Mouse (Mus musculus): ENCODE results near the gene Pold2. TPM values are rescaled to one million over a fixed set of nuclear protein-coding genes. Genes with fewer than 3 reads are reported as not detected.

Gene Pold2
- polyA plus RNA-seq, 1 experiment: 28.1 TPM

DNA sequence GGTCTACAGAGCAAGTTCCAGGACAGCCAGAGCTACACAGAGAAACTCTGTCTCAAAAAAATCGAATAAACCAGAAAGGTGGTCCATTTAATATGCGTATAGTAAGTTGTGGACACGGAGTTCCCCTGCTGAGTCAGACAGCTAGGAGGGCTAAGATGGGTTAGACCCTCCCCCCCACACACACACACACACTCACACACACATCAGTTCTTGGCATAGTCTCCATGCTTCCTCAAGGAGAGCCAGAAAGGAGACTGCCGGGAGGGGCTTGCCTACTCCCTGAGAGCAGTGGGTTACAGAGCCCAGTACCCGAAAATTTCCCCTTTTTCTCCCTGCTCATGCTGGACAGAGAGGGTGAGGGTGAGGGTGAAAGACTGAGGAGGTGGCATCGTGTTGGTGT, 17.5 kb downstream of the Pold2 start:
- DNase-seq (ENCODE audit: extremely low spot score in 1 of 2, low spot score in 1 of 2): no peak

DNA sequence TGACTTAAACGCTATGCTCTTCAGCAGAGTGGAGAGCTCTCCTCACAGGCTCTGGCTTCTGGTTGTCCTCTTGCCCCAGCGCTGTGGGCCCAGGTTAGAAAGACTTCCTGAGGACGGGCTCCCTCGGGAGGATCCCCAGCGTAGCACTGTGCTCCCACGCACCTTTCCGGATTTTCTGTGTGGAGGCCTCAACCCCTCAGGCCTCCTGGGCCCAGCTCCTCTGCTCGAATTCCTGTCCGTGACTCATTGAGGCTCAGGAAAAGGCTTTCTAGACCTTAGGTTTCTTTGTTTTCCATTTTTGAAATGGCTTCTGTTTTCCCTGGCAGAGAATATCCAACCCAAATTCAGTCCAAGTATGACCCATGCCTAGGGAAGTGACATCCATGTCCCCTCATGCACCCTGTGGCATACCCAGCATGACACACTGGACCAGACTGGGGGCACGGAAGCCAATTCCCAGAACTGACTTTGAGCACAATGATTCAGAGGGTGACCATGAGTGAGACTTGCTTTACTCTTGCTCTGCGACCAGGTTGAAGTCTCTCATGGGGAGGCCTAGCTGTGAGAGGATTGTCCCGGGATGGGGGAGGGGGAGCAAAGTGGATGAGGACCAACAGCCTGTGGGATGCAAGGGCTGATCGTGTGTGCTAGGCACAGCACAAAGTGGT, 18.1 kb downstream of the Pold2 start:
- no peak for DNase-seq (ENCODE audit: extremely low spot score in 1 of 2, low spot score in 1 of 2)

DNA sequence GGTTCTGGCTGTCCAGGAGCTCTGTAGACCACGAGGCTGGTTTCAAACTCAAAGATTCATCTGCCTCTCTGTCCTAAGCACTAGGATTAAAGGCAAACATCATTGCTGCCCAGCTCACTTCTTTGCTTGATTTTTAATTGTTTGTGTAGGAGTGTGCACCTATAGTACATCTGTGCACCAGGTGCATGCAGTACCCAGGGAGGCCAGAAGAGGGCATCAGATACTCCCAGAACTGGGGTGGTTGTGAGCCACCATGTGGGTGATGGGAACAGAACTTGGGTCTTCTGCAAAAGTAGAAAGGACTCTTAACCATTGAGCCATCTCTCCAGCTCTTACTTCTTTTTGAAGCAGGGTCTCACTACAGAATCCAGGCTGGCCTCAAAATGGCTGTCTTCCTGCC, 19.4 kb downstream of the Pold2 start:
- DNase-seq (ENCODE audit: extremely low spot score in 1 of 2, low spot score in 1 of 2): no peak

DNA sequence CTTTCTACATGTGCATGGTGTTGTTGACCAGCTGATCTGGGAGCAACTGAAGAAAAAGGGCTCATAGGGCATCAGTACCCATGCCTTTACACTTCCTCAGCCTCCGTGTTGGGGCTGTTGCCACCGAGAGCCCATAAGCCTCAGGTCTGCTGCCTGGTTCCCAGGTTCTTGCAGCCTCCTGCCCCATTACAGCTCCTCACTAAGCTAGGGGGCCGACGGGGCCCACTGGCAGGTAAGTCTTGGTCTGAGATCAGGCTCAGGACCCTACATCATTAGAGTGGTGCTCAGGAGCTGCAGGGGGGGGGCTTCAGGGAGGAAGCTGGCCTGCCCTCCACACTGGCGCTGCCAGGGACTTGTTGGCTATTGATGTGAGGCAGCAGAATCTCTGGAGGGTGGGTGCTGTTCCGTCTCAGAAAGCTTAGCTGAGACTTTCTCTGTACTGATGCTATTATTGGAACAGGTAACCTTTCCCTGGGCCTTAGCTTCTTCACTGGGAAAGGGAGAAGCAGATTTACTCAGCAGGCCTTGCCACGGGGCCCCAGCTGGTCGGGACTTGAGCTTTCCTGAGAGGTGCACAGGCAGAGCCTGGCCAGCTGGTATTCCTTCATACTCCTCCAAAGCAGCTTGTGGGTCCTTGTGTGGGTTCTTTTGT, 21.5 kb downstream of the Pold2 start:
- no peak for DNase-seq (ENCODE audit: extremely low spot score in 1 of 2, low spot score in 1 of 2)

DNA sequence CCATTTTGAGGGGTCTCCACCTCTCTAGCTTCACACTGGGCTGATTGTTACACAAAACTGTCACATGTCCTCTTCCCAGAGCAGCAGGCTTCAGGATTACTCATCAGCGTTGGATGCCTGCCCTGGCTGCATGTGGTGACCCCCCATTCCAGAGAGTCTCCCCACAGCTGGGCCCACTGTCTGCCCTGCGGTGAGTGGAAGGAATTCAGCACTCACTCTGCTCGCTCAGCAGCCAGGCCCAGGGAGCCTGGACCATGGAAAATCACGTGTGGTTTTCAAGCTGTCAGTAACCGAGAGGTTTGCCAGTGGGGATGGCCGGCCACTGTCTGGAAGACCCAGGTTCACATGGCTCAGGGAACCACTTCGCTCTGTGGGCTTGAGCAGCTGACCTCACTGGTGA, 22.2 kb downstream of the Pold2 start:
- peak; percentile 37 to 49 for DNase-seq (ENCODE audit: extremely low spot score in 1 of 2, low spot score in 1 of 2)

DNA sequence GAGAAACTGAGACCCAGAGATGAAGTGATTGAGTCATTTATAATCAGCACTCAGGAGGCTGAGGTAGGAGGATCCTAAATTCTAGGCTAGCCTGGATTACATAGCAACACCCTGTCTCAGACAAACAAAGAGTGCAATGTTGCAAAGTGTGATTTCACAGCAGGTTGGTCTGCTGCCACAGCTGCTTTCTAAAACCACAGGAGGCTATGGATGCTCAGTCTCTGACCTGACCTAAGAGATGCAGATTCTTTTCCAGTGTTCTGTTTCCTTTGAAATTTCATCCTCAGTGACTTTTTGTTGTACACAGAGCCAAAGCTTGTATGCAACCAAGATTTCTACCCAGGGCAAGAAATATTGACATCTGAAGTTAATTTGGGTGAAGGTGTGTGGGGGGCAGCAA, 22.6 kb downstream of the Pold2 start:
- no peak for DNase-seq (ENCODE audit: extremely low spot score in 1 of 2, low spot score in 1 of 2)

DNA sequence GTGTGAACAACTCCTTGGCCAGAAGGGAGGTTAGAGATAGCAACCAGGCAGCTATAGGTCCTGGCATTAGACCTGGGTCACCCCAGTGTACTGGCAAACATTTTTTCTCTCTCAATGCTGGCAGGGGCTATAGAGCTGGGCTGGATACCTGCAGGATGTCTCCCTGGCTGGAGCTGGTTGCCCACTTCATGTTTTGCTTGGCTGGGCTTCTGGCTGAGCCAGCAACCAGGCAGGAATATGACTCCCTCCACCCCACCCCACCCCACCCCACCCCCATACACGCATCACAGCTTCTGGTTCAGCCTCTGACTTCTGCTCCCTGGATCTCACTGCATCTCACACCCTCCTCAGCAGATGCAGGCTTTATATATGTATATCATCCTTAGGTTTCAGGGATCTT, 25.8 kb downstream of the Pold2 start:
- no peak for DNase-seq (ENCODE audit: extremely low spot score in 1 of 2, low spot score in 1 of 2)

DNA sequence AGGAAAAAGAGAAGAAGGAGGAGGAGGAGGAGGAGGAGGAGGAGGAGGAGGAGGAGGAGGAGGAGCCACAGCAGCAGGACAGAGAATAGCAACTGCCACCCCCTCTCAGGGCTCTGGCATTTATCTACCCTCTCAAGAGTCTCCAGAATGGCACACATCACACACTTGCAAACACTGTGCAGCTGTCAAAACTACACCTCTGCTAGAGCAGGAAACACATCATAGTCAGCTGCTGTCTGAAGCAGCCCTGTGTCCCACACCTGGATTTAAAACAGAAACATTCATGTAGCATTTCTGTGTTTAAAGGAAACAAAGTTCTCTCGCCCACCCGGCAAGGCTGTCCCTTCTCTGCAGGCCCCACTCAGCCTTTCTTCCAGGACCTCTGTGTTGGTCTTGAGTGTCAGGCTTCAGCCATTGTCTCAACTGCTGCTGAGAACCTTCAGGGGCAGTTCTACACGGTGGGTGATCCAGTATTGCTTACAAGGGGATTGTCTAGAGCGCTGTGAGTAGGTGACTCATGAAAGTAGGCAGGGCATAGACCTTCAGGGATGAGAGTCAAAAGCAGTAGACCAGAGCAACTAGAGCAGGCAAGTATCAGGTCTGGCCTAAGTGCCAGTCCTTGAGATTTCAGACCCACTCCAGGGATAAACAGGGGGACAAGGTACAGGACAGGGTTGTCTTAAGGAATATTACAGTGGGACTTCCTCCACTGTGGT, 26.9 kb downstream of the Pold2 start:
- no peak for DNase-seq (ENCODE audit: extremely low spot score in 1 of 2, low spot score in 1 of 2)

DNA sequence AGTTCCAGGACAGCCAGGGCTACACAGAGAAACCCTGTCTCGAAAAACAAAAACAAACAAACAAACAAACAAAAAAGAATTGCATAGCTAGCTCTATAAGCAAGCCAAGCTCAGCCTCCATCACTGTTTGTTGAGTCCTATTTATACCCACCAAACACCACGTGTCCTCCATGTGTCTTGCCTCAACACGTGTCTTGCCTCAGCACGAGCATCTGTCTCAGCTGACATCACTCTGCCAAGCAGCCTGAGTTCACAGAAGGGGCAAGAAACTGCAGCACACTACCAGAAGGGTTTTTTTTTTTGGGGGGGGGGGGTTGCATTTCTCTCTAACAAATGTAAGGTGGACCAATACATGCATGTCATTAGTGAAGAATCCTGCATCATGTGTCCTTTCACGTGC, 27.6 kb downstream of the Pold2 start:
- DNase-seq (ENCODE audit: extremely low spot score in 1 of 2, low spot score in 1 of 2): no peak

DNA sequence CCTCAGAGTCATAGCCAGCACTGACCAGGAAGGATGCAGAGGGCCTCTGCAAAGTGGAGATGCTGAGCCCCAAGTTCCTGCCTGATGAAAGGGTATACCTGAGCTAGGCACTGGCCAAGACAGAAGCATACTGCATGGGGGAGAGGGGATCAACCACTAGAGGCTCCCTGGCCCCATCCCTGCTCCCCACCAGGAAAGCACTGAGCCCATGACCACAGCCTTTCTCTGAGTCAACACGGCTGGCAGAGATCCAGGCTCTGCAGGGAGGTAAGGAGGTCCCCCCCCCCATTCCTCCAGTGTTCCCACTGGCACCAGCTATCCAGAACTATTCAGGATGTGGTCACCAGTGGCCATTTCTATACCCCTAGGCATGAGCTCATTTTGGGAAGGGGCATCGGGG, 28.8 kb downstream of the Pold2 start:
- no peak for DNase-seq (ENCODE audit: extremely low spot score in 1 of 2, low spot score in 1 of 2)

DNA sequence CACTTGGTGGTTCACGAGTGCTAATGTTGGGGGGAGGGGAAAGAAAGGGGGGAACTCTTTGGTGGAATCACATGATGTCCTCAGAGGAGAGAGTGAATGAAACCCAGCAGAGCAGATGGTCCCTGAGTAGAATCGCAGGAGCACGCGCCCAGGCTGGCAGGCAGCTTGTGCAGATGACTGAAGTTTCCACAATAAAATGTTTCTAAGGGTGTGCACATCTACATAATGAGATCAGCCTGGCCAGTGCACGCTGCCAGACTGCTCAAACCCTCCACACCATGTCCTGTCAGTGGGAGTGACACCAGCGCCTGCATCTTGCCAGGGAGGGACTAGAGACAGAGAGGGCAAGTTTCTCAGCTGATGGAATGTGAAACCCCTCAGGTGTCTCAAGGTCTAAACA, 29.4 kb downstream of the Pold2 start:
- DNase-seq (ENCODE audit: extremely low spot score in 1 of 2, low spot score in 1 of 2): peak; percentile 41 to 61

DNA sequence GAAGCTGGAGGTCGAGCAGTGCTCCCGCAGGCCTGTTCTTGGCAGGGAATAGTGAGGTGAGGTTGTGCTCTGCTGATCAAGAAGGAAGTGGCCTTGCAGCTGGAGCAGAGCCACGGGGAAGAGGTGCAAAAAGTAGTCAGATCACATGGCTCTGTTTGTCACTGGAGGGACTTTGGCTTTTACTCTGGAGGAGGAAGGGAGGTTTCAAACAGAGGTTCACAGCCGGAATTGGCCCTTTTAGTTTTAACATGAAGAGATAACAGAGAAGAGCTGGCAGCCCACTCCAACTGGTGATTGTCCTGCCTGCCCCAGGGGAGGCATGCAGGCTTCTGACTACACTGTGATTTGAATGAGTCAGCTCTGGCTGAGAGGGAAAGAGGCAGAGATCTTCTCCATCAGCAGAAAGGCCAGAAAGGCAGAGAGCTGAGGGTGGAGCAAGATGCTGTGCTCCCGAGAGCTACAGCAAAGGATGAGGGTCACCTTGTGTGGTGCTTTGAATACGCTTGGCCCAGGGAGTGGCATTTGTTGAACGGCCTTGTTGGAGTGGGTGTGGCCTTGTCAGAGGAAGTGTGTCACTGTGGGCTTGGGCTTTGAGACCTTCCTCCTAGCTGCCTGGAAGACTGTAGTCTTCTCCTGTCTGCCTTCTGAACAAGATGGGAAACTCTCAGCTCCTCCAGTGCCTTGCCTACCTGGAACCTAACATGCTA, 31.3 kb downstream of the Pold2 start:
- no peak for DNase-seq (ENCODE audit: extremely low spot score in 1 of 2, low spot score in 1 of 2)

DNA sequence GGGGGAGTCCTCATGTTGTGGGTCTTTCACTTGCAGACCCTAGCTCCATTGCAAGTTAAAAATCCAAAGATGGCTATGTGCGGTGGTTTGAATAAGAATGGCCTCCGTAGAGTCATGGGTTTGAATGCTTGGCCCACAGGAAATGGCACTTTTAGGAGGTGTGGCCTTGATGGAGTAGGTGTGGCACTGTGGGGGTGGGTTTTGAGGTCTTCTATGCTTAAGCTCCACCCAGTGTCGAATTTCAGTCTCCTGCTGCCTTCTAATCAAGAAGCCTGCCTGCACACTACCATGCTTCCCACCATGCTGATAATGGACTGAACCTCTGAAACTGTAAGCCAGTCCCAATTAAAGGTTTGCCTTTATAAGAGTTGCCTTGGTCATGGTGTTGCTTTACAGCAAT, 35.0 kb downstream of the Pold2 start:
- no peak for DNase-seq (ENCODE audit: extremely low spot score in 1 of 2, low spot score in 1 of 2)

DNA sequence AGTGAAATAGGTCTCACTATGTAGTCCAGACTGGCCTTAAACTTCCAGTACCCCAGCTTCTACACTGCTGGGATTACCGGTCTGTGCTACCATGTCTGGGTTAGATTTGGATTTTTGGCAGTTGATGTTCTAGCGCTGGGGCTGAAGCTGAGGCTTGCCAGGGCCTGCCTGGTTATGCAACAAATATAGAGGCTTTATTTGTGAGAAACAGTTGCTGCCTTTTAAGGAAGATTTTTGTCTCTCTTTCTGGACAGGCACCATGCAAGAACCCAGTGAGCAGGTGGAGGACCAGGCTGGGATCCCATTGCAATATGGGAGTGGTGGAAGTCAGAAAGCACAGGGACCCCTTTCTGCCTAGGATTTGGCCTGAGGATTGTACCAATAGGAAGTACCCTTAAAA, 36.3 kb downstream of the Pold2 start:
- DNase-seq (ENCODE audit: extremely low spot score in 1 of 2, low spot score in 1 of 2): no peak

DNA sequence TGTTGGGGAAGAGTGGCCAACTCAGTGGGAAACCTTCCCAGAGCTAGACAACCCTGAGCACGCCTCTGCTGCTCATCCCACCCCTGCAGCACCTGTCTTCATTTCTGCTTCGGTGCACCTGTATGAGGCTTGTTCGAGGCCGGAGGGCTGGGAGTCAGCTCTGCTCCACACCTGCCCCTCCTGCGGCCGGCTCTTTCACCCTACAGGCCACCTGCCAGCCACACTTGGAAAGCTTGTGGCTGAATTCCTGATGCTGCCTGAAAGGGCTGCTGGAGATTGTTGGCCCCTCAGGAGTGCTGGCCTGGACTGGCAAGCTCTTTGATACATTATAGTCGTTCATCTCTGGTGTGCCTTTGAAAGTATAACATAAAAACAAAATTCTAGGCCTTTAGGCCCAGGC, 37.7 kb downstream of the Pold2 start:
- DNase-seq (ENCODE audit: extremely low spot score in 1 of 2, low spot score in 1 of 2): no peak

DNA sequence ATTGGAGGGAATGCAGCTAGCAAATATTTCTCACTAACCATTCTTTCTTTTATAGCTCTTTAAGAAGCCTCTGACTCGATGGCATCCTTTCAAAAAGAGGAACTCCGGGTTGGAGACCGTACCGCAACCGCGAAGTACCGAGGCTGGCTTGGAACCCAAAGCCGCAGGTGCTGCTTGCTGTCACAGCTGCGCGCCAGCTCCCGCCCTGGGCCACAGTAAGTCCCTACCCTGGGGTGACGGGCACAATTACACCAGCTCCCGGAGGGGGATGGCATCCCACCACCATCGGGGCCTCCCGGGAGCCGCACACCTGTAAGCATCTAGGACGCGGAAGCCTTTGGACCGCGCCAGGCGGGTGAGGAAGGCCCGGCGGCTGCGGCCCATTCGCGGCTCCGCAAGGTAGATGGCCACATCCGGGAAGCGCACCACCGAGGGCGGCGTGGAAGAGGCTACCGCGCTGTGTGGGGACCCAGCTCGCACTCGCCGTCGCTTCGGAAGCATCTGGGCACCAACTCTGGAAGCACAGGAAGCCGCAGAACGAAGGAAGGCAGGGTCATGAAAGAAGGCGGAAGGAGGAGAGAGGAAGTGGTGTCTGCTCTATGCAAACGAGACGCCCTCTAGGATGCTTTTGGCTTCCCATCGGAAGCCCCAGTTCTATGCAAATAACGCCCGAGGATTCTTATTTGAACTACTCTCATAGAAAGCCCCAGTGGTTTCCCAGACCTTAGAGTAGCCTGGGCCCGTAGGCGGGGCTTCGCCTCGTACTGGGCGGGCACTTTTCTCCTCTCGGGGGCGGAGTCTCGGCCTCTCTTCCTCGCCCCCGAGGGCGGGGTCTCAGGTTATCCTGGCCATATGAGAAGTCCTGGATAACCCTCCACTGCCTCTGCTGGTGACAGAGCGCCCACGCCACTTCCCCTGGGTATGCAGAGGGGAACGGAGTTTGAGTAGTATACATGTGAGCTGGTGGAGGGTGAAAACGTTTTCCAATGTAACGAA, 40.5 kb downstream of the Pold2 start, which contains the start of gene Polm:
Gene Polm (minus strand): TSS at position 766 of the 996 bp plus-strand sequence.
- DNase-seq (ENCODE audit: extremely low spot score in 1 of 2, low spot score in 1 of 2): peak; percentile 69 to 87

DNA sequence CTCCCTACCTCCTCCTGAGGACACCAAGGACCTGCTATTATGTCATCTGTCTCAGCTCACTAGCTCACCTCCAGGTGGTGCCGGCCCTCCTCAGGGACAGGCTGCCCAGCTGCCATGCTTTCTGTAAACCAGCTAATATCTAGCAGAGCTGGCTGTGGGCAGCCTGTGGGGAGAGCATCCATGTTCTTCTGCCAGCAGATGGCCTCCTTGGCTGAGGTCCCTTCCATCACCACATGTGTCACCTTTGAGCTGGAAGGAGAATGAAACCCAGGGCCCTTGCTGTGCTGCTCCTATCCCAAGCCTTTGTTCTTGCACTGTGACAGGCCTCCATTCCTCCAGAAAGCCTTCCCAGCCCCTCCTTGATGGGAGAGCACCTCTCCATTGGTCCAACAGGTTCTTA, 42.0 kb downstream of the Pold2 start:
- DNase-seq (ENCODE audit: extremely low spot score in 1 of 2, low spot score in 1 of 2): no peak

DNA sequence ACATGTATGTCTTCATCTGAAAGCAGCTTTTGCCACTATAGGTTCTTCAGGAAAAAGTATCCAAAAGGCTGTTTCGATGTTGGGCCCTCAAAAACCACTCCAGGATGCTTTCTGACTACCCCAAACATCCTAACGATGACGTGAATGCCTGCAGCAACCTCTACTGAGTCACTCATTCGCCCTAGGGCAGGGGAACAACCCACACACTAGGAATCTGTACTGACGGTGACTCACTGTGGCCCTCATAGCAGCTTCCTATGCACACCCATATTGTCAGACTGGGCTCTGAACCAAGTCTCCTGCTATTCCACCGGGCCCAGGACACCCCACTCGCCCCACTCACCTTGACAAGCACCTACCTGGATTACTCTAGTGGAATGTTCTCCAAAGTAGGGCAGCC, 43.0 kb downstream of the Pold2 start:
- peak in 1 of 2 experiments; percentile 19 for DNase-seq (ENCODE audit: extremely low spot score in 1 of 2, low spot score in 1 of 2)

DNA sequence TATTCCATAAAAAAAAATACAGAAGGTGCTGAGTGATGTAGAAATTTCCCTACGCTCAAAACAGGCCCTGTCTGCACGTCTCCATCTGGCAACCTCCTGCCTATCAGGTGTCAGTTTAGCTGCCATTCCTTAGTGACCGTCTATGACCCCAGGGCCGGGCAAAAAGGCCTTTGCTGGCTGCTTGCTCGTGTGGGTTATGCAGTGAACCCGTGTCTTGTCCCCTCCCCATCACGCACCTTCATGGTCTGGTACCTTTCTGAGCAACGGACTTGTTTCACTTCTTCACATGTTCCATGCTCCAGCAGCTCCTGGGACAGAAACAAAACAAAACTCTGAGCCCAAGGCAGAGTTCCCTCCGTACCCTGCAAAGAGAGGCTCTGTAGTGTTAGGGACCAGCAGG, 43.6 kb downstream of the Pold2 start:
- DNase-seq (ENCODE audit: extremely low spot score in 1 of 2, low spot score in 1 of 2): no peak

DNA sequence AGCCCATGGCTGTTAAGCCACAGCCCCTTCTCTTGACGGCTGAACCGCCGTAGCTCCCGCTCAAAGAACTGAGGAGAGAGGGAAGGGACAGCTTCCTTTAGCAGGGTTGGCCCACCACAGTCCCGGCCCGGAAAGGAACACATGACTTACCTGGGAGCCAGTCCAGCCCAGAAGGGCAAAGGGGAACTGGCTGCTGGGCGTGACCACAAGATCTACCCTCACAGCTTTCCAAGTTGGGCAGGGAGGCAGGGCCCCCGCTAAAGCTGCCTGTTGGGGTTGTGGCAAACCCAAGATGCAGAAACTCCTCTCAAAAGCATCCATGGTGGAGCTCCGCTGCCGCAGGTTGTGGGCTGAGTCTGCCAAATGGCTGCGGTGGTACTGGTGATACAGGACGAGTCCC, 48.8 kb downstream of the Pold2 start:
- no peak for DNase-seq (ENCODE audit: extremely low spot score in 1 of 2, low spot score in 1 of 2)

Data from frontal cortex, adult 2 months (tissue).